Mouse (Mus musculus) kidney, adult 2 months (tissue): Measurements from ENCODE around the gene Soat2.

Experiments
- CTCF ChIP-seq: fragments of 200-500 bp; conservative IDR thresholded peaks from 2 replicates; pipeline ENCODE4 v1.5.1; 2011; ENCODE audit warnings: low read depth, mild to moderate bottlenecking, control low read depth, low read length, moderate library complexity, mixed read lengths; ENCODE audit not compliant: insufficient read depth, insufficient read length
- POLR2A ChIP-seq: fragments of 200-500 bp; IDR thresholded peaks from one replicate; pipeline ENCODE4 v1.6.1; 2011; ENCODE audit warnings: low read depth, low read length, control low read depth

DNA sequence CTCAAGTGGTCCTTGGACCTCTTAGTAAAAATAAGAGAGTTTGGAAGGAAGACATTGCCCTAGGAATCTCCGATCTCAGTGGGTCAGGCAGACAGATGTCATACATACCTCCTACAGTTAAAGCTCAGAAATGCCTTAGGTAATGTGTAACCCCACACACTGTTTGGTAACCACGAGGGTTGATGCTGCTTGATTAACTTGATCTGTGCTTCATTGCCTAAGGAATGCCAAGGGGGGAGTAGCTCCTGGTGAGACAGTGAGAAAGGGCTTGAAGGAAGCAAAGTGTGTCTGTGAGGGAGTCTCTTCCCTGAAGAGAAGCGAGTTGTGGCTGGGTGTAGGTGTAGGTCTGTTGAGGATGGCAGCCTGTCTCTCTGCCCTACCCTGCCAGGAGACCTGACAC lies 57.0 kb downstream of the Soat2 start:
- TF ChIP-seq POLR2A (no peak), CTCF (no peak)
